Mouse (Mus musculus) liver, embryonic 14.5 days (tissue): Measurements from ENCODE around the gene Sh3pxd2a. TPM values are rescaled to one million over a fixed set of nuclear protein-coding genes. Genes with fewer than 3 reads are reported as not detected.

Experiments
- ATAC-seq: fragments of 200-750 bp; cut with Nextera tagmentation; 2 replicates; pipeline ENCODE4 v1.8.0; 2017; ENCODE audit warnings: moderate number of reproducible peaks, mild to moderate bottlenecking, moderate library complexity; ENCODE audit not compliant: insufficient read depth
- DNase-seq, 3 experiments: peaks; one replicate each; pipeline ENCODE4 v3.0.0-alpha.2; 2012 to 2013; ENCODE audit warnings: low read depth in 3 of 3, low spot score in 3 of 3
- H3K27ac ChIP-seq: fragments of 300-500 bp; sonication (generic); 2 replicates; pipeline ENCODE4 v1.5.1; 2014; ENCODE audit warnings: moderate library complexity, mild to moderate bottlenecking, control low read depth, inconsistent platforms
- H3K27me3 ChIP-seq: fragments of 300-500 bp; sonication (generic); 2 replicates; pipeline ENCODE4 v1.6.1; 2014; ENCODE audit warnings: mild to moderate bottlenecking, low read length, moderate library complexity; ENCODE audit not compliant: control insufficient read depth, insufficient read depth
- H3K36me3 ChIP-seq: fragments of 300-500 bp; sonication (generic); replicated peaks from 2 replicates; pipeline ENCODE4 v1.6.1; 2014; ENCODE audit warnings: low read depth; ENCODE audit not compliant: control insufficient read depth, insufficient read depth
- H3K4me1 ChIP-seq, 2 experiments: fragments of 200-500 bp in 1 of 2; fragments of 300-500 bp in 1 of 2; sonication (generic) in 1 of 2; replicated peaks; 2 replicates each; pipeline ENCODE4 v1.6.1; 2012 to 2014; ENCODE audit warnings: antibody characterized with exemption in 1 of 2, inconsistent platforms in 1 of 2, low read length in 1 of 2; ENCODE audit not compliant: control insufficient read depth in 2 of 2, insufficient read depth in 2 of 2
- H3K4me2 ChIP-seq: fragments of 300-500 bp; sonication (generic); 2 replicates; pipeline ENCODE4 v1.6.1; 2014; ENCODE audit warnings: low read depth, mild to moderate bottlenecking, control low read depth, moderate library complexity
- H3K4me3 ChIP-seq, 2 experiments: fragments of 200-500 bp in 1 of 2; fragments of 300-500 bp in 1 of 2; sonication (generic) in 1 of 2; 2 replicates each; pipeline ENCODE4 v1.5.1; 2012 to 2014; ENCODE audit warnings: low read depth in 2 of 2, low read length in 2 of 2, mild to moderate bottlenecking in 2 of 2, control low read depth in 1 of 2, inconsistent platforms in 1 of 2, moderate library complexity in 1 of 2; ENCODE audit not compliant: insufficient read depth in 1 of 2
- H3K9ac ChIP-seq: fragments of 300-500 bp; sonication (generic); replicated peaks from 2 replicates; pipeline ENCODE4 v1.6.1; 2014; ENCODE audit warnings: mild to moderate bottlenecking, control low read depth, moderate library complexity
- H3K9me3 ChIP-seq: fragments of 300-500 bp; sonication (generic); 2 replicates; pipeline ENCODE4 v1.6.1; 2016; ENCODE audit warnings: low read length, mixed read lengths; ENCODE audit not compliant: control insufficient read depth
- CTCF ChIP-seq: IDR thresholded peaks from 2 replicates; pipeline ENCODE4 v1.5.1; 2016; ENCODE audit warnings: antibody characterized with exemption, low read depth, control low read depth
- EP300 ChIP-seq: IDR thresholded peaks from 2 replicates; pipeline ENCODE4 v1.6.1; 2016; ENCODE audit warnings: antibody characterized with exemption, low read depth
- WGBS: fragments of 180-500 bp; shearing (Covaris S2); extraction: QIAGEN DNeasy Blood & Tissue Kit; methylation state at CpG from one replicate; pipeline ENCODE4 v1.1.7; 2014; ENCODE audit not compliant: insufficient replicate concordance; 5-methylcytosine and 5-hydroxymethylcytosine counted together
- polyA plus RNA-seq, 2 experiments: library from polyadenylated mRNA; depleted of rRNA in 1 of 2; stranded (reverse) in 1 of 2; unstranded in 1 of 2; fragments of >200 nt; fragmentation: Nextera tagmentation in 1 of 2; extraction: Ambion mirVana in 1 of 2; gene quantifications; 2 replicates each; pipeline versions ENCODE4 v1.2.1 to v1.2.3; 2012 to 2014

The Sh3pxd2a gene
- polyA plus RNA-seq, 2 experiments = 0.50 to 1.6 TPM

DNA sequence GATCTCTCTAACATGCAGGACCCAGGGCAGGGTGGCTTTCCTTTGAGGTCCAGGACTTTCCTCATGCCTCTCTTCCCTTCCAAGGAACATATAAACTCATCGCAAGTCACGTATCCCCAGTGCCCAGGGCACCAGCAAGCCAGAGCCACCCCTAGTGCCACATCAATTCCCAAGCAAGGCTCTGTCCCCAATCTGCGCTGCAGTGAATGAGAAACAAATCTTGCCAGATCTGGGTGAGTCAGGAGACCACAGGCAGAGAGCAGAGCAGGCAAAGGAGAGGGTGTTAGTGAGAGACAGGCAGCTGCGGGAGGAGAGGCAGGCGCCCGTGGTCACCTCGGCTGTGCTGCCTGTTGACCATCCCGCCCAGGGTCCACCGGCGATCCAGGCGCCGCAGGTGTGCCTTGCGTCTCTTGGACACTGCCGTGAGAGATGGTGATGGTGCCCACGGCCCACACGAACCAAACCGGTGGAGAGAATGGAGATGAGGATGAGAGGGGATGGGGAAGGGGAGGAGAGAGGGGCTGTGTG is 181.4 kb downstream of the Sh3pxd2a start:
- Histone ChIP-seq H3K27ac (no peak overlapping the region), H3K4me2 (no peak overlapping the region), H3K4me3 (no peak overlapping the region), H3K36me3 (no peaks in the 10 kb centered on the region), H3K9ac (no peak overlapping the region), H3K27me3 (no peaks in the 10 kb centered on the region), H3K4me1 (no peaks in the 10 kb centered on the region), H3K9me3 (no peaks in the 10 kb centered on the region)
- DNase-seq (no peak), ATAC-seq (no peak)
- 77% methylated on average over 17 of the region's 17 CpGs for WGBS
- no peak for TF ChIP-seq CTCF
- TF ChIP-seq EP300 = no peak

GRCm38 (mm10) chr19:47282050-47282454 is 182.1 kb downstream of the Sh3pxd2a start:
- H3K9me3 ChIP-seq = no peaks in the 10 kb centered on the region
- no peaks in the 10 kb centered on the region for H3K27me3 ChIP-seq
- H3K4me1 ChIP-seq = no peaks in the 10 kb centered on the region
- no peaks in the 10 kb centered on the region for H3K36me3 ChIP-seq
- H3K4me2 ChIP-seq = no peak overlapping the region
- DNase-seq = no peak
- H3K9ac ChIP-seq = no peak overlapping the region
- 65% methylated on average over 6 of the region's 6 CpGs for WGBS
- no peak for TF ChIP-seq CTCF
- no peak for TF ChIP-seq EP300
- no peak overlapping the region for H3K27ac ChIP-seq
- no peak overlapping the region for H3K4me3 ChIP-seq
- ATAC-seq = no peak

DNA sequence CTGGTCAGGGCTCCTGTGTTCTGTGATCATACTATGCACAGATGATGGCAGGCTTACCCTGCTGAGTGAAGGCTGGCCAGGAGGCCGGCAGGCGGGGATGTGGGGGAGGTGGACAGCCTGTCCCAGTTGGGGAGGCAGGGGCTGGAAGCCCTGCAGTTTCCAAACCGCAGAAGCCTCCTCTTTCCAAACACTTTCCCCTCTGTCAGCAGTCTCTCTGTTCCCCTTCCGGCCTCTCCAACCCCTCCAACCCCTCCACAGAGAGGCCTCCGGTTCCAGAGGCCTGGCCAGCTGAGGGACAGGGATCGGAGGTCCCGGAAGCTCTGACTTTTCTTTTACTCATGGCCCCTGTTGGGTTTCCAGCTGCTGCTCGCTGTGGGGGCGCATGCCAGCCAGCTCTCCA is 183.3 kb downstream of the Sh3pxd2a start:
- DNase-seq = no peak
- Histone ChIP-seq H3K27ac (no peak overlapping the region), H3K4me2 (no peak overlapping the region), H3K27me3 (no peaks in the 10 kb centered on the region), H3K36me3 (no peaks in the 10 kb centered on the region), H3K9ac (no peak overlapping the region), H3K4me1 (no peaks in the 10 kb centered on the region), H3K4me3 (no peak overlapping the region), H3K9me3 (no peaks in the 10 kb centered on the region)
- no peak for ATAC-seq
- 70% methylated on average over 9 of the region's 9 CpGs for WGBS
- TF ChIP-seq EP300 (no peak), CTCF (no peak)

DNA sequence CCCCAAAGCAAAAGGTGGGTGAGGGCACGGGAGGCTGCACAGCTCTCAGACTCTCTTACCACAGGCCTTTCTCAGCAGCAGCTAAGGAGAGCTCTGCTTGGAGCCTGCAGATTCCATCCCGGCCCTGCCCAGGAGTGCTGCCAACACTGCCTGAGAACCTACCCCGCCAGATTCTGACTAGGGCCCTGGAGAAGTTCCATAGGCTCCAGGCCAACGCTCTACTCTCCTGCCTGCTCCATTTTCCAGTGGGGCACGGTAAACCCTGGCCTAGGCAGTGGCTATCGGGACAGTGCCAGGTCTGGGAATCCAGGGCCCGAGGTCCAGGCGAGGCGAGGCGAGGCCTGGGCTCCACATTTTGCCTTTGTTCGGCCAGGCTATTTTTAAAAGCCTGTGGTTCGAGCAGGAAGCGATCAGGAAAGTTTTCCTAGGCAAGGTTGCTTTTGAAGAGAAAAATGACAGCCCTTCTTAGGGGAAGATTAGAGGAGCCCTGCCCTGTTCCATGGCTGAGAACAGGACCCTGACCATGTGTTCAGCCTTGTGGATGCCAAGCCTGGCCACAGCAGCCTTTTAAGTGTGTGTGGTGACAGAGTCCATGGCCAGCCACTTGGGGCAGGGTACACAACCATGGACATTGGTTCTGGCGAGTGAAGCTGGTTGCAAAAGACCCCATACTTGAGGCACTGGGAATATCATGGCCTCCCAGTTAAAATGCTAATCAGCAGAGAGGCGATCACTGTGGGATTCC is 184.2 kb downstream of the Sh3pxd2a start:
- 60% methylated on average over 15 of the region's 15 CpGs for WGBS
- no peaks in the 10 kb centered on the region for H3K4me1 ChIP-seq
- H3K4me3 ChIP-seq = no peak overlapping the region
- H3K4me2 ChIP-seq = no peak overlapping the region
- H3K27me3 ChIP-seq = no peaks in the 10 kb centered on the region
- H3K36me3 ChIP-seq = no peaks in the 10 kb centered on the region
- no peaks in the 10 kb centered on the region for H3K9me3 ChIP-seq
- no peak overlapping the region for H3K27ac ChIP-seq
- no peak overlapping the region for H3K9ac ChIP-seq
- no peak for DNase-seq
- ATAC-seq = no peak
- TF ChIP-seq CTCF = no peak; the same call in 1 of the 2 replicates
- TF ChIP-seq EP300 = no peak

GRCm38 (mm10) chr19:47279372-47279771 is 184.8 kb downstream of the Sh3pxd2a start:
- H3K36me3 ChIP-seq = no peaks in the 10 kb centered on the region
- DNase-seq (no peak), ATAC-seq (no peak)
- no peak for TF ChIP-seq CTCF
- TF ChIP-seq EP300 = no peak
- H3K4me3 ChIP-seq = no peak overlapping the region
- no peak overlapping the region for H3K27ac ChIP-seq
- H3K4me1 ChIP-seq = no peaks in the 10 kb centered on the region
- H3K4me2 ChIP-seq = no peak overlapping the region
- H3K9ac ChIP-seq = no peak overlapping the region
- H3K9me3 ChIP-seq = no peaks in the 10 kb centered on the region
- 53% methylated on average over 4 of the region's 4 CpGs for WGBS
- no peaks in the 10 kb centered on the region for H3K27me3 ChIP-seq
